Mouse (Mus musculus): ENCODE data around the gene Eif4g3. TPM values are rescaled to one million over a fixed set of nuclear protein-coding genes. Genes with fewer than 3 reads are reported as not detected.
A peak's percentile ranks its signal among the peaks of the same experiment; 100 is the strongest.

Gene Eif4g3
- polyA plus RNA-seq, 1 experiment: 72.1 TPM

DNA sequence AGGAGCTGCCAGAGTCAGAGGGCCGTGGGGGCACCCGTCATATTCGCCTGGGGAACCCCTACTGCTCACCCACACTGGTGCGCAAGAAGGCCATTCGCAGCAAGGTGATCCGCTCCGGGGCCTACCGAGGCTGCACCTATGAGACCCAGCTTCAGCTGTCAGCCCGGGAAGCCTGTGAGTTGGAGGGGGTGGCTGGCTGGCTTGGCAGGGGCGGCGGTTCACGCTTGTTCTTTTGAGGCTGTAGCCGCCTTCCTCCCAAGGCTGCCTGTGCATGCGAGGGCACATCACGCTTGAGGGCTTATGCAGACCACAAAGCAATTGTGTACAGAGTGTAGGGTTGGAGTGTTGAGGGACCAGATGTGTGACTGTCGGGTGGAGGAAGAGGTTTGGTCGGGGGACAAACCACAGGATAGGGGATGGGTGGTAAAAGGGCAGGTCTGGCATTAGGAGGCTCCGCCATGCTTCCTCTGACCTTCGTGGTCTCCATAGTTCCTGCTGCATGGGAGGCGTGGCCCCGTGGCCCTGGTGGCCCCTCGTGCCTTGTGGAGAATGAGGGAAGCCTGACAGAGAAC is 264.4 kb downstream of the Eif4g3 start:
- H3K4me3 ChIP-seq (ENCODE audit: control insufficient read depth, insufficient read depth, low read length): no peak overlapping the region
- DNase-seq: peak; percentile 30
- H3K27ac ChIP-seq (ENCODE audit: control insufficient read depth, insufficient read depth, low read length): no peak overlapping the region
- H3K36me3 ChIP-seq (ENCODE audit: control insufficient read depth, insufficient read depth, low read length): no peaks in the 10 kb centered on the region
- peaks cover 43% of the 10 kb centered on the region for H3K4me1 ChIP-seq (replicated peaks; ENCODE audit: control insufficient read depth, insufficient read depth, low read length)
- WGBS: 11% methylated on average over 22 of the region's 22 CpGs
- TF ChIP-seq POLR2A (IDR thresholded peaks at IDR 0.05; ENCODE audit: control insufficient read depth, extremely low read depth, insufficient read depth, low read length, poor library complexity) (no peak), CTCF (IDR thresholded peaks at IDR 0.05; ENCODE audit: borderline replicate concordance, control insufficient read depth, extremely low read depth, insufficient read depth, low read length, poor library complexity) (no peak)
- no peaks in the 10 kb centered on the region; the same call in 1 of the 2 replicates for H3K27me3 ChIP-seq (ENCODE audit: control insufficient read depth, insufficient read depth, low read length)

Other genes with a start within 250 kb of the Eif4g3 start
- gene Alpl, start 196.6 kb upstream of the Eif4g3 start, polyA plus RNA-seq (2012; rRNA removed): 3.4 and 5.1 TPM in 2 replicates
- gene Ece1, start 130.8 kb upstream of the Eif4g3 start, polyA plus RNA-seq (2012; rRNA removed): 27.3 and 28.9 TPM in 2 replicates
- gene Hp1bp3, start 223.3 kb downstream of the Eif4g3 start, polyA plus RNA-seq (2012; rRNA removed): 146 and 150 TPM in 2 replicates

Measured in thymus, adult 2 months (tissue).